Mouse (Mus musculus) kidney, embryonic 16.5 days (tissue): ENCODE measurements around the gene Dera. TPM values are rescaled to one million over a fixed set of nuclear protein-coding genes. Genes with fewer than 3 reads are reported as not detected.

Experiments used
- ATAC-seq: fragments of 200-750 bp; cut with Nextera tagmentation; 2 replicates; pipeline ENCODE4 v1.8.0; 2017; ENCODE audit warnings: moderate TSS enrichment; ENCODE audit not compliant: low FRiP score, low TSS enrichment
- H3K27ac ChIP-seq: fragments of 300-500 bp; sonication (generic); 2 replicates; pipeline ENCODE4 v1.5.1; 2014; ENCODE audit warnings: low read length
- H3K27me3 ChIP-seq: fragments of 300-500 bp; sonication (generic); 2 replicates; pipeline ENCODE4 v1.6.1; 2014; ENCODE audit warnings: low read length, control low read depth, mixed read lengths; ENCODE audit not compliant: insufficient read depth
- H3K36me3 ChIP-seq: fragments of 300-500 bp; sonication (generic); 2 replicates; pipeline ENCODE4 v1.6.1; 2014; ENCODE audit warnings: low read length, control low read depth, mixed read lengths; ENCODE audit not compliant: insufficient read depth
- H3K4me1 ChIP-seq: fragments of 300-500 bp; sonication (generic); 2 replicates; pipeline ENCODE4 v1.6.1; 2014; ENCODE audit warnings: low read length, control low read depth, mixed read lengths; ENCODE audit not compliant: insufficient read depth
- H3K4me2 ChIP-seq: fragments of 300-500 bp; sonication (generic); replicated peaks from 2 replicates; pipeline ENCODE4 v1.6.1; 2014; ENCODE audit warnings: low read depth, low read length
- H3K4me3 ChIP-seq: fragments of 300-500 bp; sonication (generic); 2 replicates; pipeline ENCODE4 v1.5.1; 2014; ENCODE audit warnings: mild to moderate bottlenecking, low read length
- H3K9ac ChIP-seq: fragments of 300-500 bp; sonication (generic); replicated peaks from 2 replicates; pipeline ENCODE4 v1.6.1; 2014; ENCODE audit warnings: low read length
- H3K9me3 ChIP-seq: fragments of 300-500 bp; sonication (generic); 2 replicates; pipeline ENCODE4 v1.6.1; 2016; ENCODE audit warnings: low read length, control low read depth
- WGBS: fragments of 180-500 bp; shearing (Covaris S2); extraction: QIAGEN DNeasy Blood & Tissue Kit; methylation state at CpG from one replicate; pipeline ENCODE4 v1.1.7; 2014; 5-methylcytosine and 5-hydroxymethylcytosine counted together
- polyA plus RNA-seq: library from polyadenylated mRNA; unstranded; fragments of >200 nt; fragmentation: Nextera tagmentation; extraction: Ambion mirVana; gene quantifications from 2 replicates; pipeline ENCODE4 v1.2.1, GENCODE M21; 2015

Gene Dera
- polyA plus RNA-seq, 1 experiment from 2014 or later, result 79.0 TPM

DNA sequence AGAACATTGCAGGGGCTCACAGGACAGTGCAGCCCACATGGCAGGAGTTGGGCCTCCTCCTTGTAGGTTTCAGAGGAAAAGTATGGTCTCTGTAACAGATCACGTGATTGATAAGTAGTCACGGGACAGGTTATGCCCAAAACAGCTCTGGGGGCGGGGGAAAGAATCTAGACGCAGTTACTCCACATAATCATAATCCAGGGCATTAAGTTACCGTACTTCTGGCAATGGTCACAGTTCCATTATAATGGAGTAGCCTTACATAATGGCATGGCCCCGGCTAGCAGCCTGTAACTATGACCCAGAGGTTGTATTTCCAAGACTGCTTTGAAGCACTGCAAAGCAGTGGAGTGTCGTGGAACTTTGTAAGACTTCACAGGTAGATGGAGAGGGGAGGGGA, 49.8 kb downstream of the Dera start:
- peaks cover 10% of the 10 kb centered on the region for H3K9me3 ChIP-seq
- H3K9ac ChIP-seq, result no peak overlapping the region
- H3K36me3 ChIP-seq, result peaks cover 16% of the 10 kb centered on the region
- 56% methylated on average over 7 of the region's 7 CpGs for WGBS
- H3K4me1 ChIP-seq, result peaks cover 23% of the 10 kb centered on the region
- H3K4me2 ChIP-seq, result no peak overlapping the region
- no peak overlapping the region for H3K4me3 ChIP-seq
- peak; percentile 37; the same call in 1 of the 2 replicates for ATAC-seq
- H3K27me3 ChIP-seq, result no peaks in the 10 kb centered on the region
- H3K27ac ChIP-seq, result peak overlapping the region; percentile 27; the same call in 1 of the 2 replicates

DNA sequence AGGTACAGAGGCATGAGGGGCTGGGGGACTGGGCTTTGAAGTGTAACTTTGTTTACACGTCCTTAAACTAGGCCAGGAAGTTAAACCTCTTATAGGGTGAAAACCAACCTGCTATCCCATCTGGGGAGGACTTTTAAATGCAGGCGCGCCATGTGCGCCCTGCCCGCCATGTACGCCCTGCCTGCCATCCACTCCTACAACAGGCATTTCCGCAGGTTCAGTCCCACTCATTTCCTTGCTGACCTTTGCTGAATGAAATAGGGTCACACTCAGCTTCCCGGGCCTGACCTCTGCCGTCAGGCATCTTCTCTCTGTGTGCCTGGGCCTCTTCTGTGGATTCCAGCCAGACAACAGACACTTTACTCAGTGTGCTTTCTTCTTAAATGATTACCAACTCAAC, 50.3 kb downstream of the Dera start:
- Histone ChIP-seq H3K36me3 (peaks cover 15% of the 10 kb centered on the region), H3K4me3 (no peak overlapping the region), H3K27me3 (no peaks in the 10 kb centered on the region), H3K9me3 (peaks cover 9% of the 10 kb centered on the region), H3K4me2 (no peak overlapping the region), H3K27ac (no peak overlapping the region), H3K4me1 (peaks cover 25% of the 10 kb centered on the region), H3K9ac (no peak overlapping the region)
- ATAC-seq, result 0 out of 2 replicates have a peak, but pooled peaks have one; percentile 20
- WGBS, result 42% methylated on average over 9 of the region's 9 CpGs

GRCm38 (mm10) chr6:137806342-137806741, 52.0 kb downstream of the Dera start:
- H3K9me3 ChIP-seq, result no peaks in the 10 kb centered on the region; the same call in 1 of the 2 replicates
- no peak overlapping the region for H3K9ac ChIP-seq
- no peak overlapping the region for H3K4me2 ChIP-seq
- H3K36me3 ChIP-seq, result peaks cover 5% of the 10 kb centered on the region; the same call in 1 of the 2 replicates
- no peak for ATAC-seq
- 69% methylated on average over 3 of the region's 3 CpGs for WGBS
- peaks cover 32% of the 10 kb centered on the region for H3K4me1 ChIP-seq
- no peak overlapping the region for H3K4me3 ChIP-seq
- no peaks in the 10 kb centered on the region for H3K27me3 ChIP-seq
- no peak overlapping the region for H3K27ac ChIP-seq

DNA sequence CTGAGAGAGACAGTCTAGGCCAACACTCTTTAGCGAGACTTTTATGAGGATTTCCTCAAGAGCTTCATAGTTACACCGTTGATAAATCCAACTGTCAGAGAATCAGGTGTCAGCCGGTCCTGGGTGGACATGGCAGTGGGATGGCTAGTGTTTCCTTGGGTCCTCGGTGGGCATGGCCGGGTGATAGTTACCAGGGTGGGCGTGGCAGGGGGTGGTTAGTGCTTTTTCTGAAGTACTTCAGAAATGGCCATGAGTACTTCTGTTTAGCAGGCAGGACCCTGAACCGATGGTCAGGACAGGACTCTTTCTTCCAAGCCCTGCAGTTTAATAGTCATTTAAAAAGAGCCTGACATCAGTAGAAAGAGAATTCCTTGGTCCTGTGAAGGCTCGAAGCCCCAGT, 52.5 kb downstream of the Dera start:
- 64% methylated on average over 8 of the region's 8 CpGs for WGBS
- no peak for ATAC-seq
- Histone ChIP-seq H3K4me2 (no peak overlapping the region), H3K4me1 (peaks cover 32% of the 10 kb centered on the region), H3K36me3 (peaks cover 5% of the 10 kb centered on the region; the same call in 1 of the 2 replicates), H3K9me3 (no peaks in the 10 kb centered on the region; the same call in 1 of the 2 replicates), H3K9ac (no peak overlapping the region), H3K27me3 (no peaks in the 10 kb centered on the region), H3K4me3 (no peak overlapping the region), H3K27ac (no peak overlapping the region)

DNA sequence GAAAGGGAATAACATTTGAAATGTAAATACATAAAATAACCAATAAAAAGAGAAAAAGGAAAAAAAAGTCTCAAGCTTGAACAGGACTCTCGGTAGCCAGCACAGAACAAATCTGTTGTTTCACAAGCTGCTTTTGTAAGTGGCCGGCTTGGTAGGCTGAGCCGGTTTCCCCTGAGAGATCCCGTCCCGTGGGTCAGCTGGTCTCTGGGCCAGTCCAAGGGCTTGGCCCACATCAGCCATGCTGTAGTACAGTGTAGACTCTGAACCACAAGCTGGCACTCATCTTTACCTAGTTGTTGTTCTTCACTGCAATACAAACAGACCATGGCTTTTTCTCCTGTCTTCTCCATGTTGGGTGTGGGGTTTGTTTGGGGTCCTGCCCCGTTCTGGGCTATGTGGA, 53.0 kb downstream of the Dera start:
- H3K36me3 ChIP-seq, result peaks cover 5% of the 10 kb centered on the region; the same call in 1 of the 2 replicates
- no peak for ATAC-seq
- no peak overlapping the region for H3K4me2 ChIP-seq
- no peak overlapping the region for H3K9ac ChIP-seq
- H3K4me3 ChIP-seq, result no peak overlapping the region
- H3K27ac ChIP-seq, result no peak overlapping the region
- no peaks in the 10 kb centered on the region for H3K27me3 ChIP-seq
- H3K9me3 ChIP-seq, result no peaks in the 10 kb centered on the region; the same call in 1 of the 2 replicates
- H3K4me1 ChIP-seq, result peaks cover 32% of the 10 kb centered on the region
- WGBS, result 88% methylated on average over 6 of the region's 6 CpGs

DNA sequence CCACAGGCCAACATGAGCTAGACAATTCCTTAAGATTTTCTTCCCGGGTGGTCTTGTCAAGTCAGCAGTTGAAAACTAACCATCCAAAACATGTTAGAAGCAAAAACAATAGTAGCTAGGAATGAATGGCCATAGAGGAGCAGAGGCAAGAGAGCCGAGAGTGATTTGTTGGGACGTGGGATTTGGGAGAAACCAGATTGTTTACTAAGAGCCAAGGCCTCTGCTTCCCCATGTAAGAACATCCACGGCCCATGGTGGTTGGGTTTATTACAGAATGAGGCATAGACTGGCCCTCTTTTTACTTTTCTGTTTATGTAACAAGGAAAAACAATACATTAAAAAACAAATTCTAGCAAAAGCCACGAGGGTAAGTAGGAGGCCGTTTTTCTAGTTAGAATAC, 54.4 kb downstream of the Dera start:
- Histone ChIP-seq H3K9me3 (no peaks in the 10 kb centered on the region; the same call in 1 of the 2 replicates), H3K36me3 (0 out of 2 replicates have a peak, but pooled peaks cover 5% of the 10 kb centered on the region), H3K27me3 (no peaks in the 10 kb centered on the region), H3K9ac (no peak overlapping the region), H3K4me2 (no peak overlapping the region), H3K4me3 (no peak overlapping the region), H3K4me1 (peaks cover 28% of the 10 kb centered on the region), H3K27ac (no peak overlapping the region)
- WGBS, result 47% methylated on average over 6 of the region's 6 CpGs
- ATAC-seq, result no peak

DNA sequence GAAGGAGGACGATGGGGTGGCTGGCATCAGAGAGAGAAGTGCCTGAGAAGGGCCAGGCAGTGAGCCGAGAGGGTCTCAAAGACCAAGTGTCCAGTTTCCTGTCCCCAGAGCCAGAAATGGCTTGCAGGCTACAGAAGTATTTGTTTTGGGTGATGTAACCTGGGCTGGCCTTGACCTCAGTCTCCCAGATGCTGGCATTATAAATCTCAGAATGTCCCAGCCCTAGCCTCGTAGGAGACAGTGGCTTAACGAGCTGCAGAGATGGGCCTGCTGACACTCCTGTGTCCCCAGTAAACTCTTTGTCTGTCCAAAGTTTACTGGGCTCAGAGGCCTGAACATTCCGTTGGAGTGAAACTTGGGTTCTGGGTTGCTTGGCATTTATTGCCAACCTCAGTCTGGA, 55.8 kb downstream of the Dera start:
- H3K9me3 ChIP-seq, result no peaks in the 10 kb centered on the region; the same call in 1 of the 2 replicates
- H3K9ac ChIP-seq, result no peak overlapping the region
- H3K4me2 ChIP-seq, result no peak overlapping the region
- H3K4me1 ChIP-seq, result peaks cover 21% of the 10 kb centered on the region
- no peaks in the 10 kb centered on the region for H3K27me3 ChIP-seq
- 22% methylated on average over 5 of the region's 5 CpGs for WGBS
- no peak overlapping the region for H3K4me3 ChIP-seq
- 0 out of 2 replicates have a peak, but pooled peaks cover 5% of the 10 kb centered on the region for H3K36me3 ChIP-seq
- peak; percentile 67; the same call in 1 of the 2 replicates for ATAC-seq
- no peak overlapping the region for H3K27ac ChIP-seq

DNA sequence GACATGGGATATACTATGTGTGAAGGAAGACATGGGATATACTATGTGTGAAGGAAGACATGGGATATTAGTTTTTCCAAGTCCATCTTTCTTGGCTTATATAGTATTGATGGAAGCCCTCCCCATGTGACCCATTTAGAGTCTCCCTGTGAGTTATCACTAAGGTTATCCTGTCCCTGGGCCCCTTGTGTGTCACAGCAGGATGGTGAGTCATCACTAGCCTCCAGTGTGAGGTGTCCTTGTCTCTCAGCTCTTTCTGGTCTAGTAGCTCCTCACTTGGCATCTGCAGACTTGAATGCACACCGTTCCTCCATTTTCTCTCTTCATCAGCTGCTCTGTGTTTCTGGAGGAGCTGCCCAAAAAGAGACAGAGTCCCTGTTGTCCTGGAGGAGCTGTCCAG, 59.7 kb downstream of the Dera start:
- no peak for ATAC-seq
- Histone ChIP-seq H3K27ac (no peak overlapping the region), H3K4me2 (no peak overlapping the region), H3K4me1 (peaks cover 10% of the 10 kb centered on the region), H3K9ac (no peak overlapping the region), H3K9me3 (no peaks in the 10 kb centered on the region), H3K36me3 (no peaks in the 10 kb centered on the region), H3K27me3 (no peaks in the 10 kb centered on the region), H3K4me3 (no peak overlapping the region)
- 88% methylated on average over 1 of the region's 1 CpGs for WGBS

- no peak overlapping the region for H3K4me3 ChIP-seq
- no peak overlapping the region for H3K27ac ChIP-seq
- H3K9me3 ChIP-seq, result no peaks in the 10 kb centered on the region
- no peak overlapping the region for H3K9ac ChIP-seq
- H3K27me3 ChIP-seq, result no peaks in the 10 kb centered on the region
- H3K4me1 ChIP-seq, result no peaks in the 10 kb centered on the region
- no peak overlapping the region for H3K4me2 ChIP-seq
- 91% methylated on average over 9 of the region's 9 CpGs for WGBS
- no peaks in the 10 kb centered on the region for H3K36me3 ChIP-seq
- ATAC-seq, result no peak
These were observed 62.2 kb downstream of the Dera start for GRCm38 (mm10) chr6:137816508-137816907.

DNA sequence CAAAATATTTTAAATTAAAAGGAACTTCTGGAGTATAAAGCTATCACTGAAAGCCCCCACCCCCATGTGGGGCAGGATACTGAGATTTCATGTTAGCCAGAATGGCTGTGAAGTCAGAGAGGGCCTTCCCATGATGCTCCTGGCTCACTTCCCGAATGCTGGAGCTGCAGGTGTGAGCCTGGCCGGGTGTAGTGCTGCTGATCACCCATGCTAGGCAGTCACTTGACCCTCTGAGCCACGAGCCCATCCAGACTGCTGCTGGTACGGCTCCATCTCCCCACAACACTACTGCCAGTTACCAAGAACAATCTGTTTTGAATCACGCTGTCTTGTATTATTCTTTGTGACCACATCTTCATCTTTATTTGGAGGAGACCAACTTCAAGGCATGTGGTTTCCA, 68.2 kb downstream of the Dera start:
- H3K27me3 ChIP-seq, result no peaks in the 10 kb centered on the region
- ATAC-seq, result peak; percentile 57; the same call in 1 of the 2 replicates
- no peak overlapping the region for H3K9ac ChIP-seq
- H3K4me3 ChIP-seq, result no peak overlapping the region
- no peaks in the 10 kb centered on the region for H3K36me3 ChIP-seq
- no peaks in the 10 kb centered on the region for H3K4me1 ChIP-seq
- WGBS, result 70% methylated on average over 5 of the region's 5 CpGs
- no peak overlapping the region for H3K27ac ChIP-seq
- no peaks in the 10 kb centered on the region for H3K9me3 ChIP-seq
- no peak overlapping the region for H3K4me2 ChIP-seq
